Mouse (Mus musculus) CH12.LX (cell line): ENCODE results near the gene Cep83. TPM values are rescaled to one million over a fixed set of nuclear protein-coding genes. Genes with fewer than 3 reads are reported as not detected.

ENCODE experiments used
- DNase-seq: peaks from one replicate; pipeline ENCODE4 v3.0.0-alpha.2; 2013; ENCODE audit errors: extremely low read depth
- H3K27ac ChIP-seq: 2 replicates; pipeline ENCODE4 v1.5.1; 2012; ENCODE audit warnings: low read depth, mild to moderate bottlenecking, control low read depth, moderate library complexity; ENCODE audit not compliant: insufficient read depth
- H3K27me3 ChIP-seq: replicated peaks from 2 replicates; pipeline ENCODE3; 2012; ENCODE audit warnings: inconsistent platforms
- H3K36me3 ChIP-seq, 2 experiments: replicated peaks in 1 of 2; 2 replicates each; pipeline versions ENCODE3 to v1.6.1; 2012; ENCODE audit warnings: inconsistent platforms in 1 of 2, low read length in 1 of 2, mild to moderate bottlenecking in 1 of 2, mixed read lengths in 1 of 2, moderate library complexity in 1 of 2; ENCODE audit not compliant: control insufficient read depth in 1 of 2, insufficient read depth in 1 of 2
- H3K4me1 ChIP-seq, 2 experiments: 2 replicates each; pipeline ENCODE4 v1.6.1; 2012; ENCODE audit warnings: inconsistent platforms in 1 of 2, moderate library complexity in 1 of 2; ENCODE audit not compliant: insufficient read depth in 2 of 2, control insufficient read depth in 1 of 2
- H3K4me2 ChIP-seq: 2 replicates; pipeline ENCODE4 v1.6.1; 2012; ENCODE audit warnings: low read depth, mild to moderate bottlenecking, control low read depth; ENCODE audit not compliant: poor library complexity, insufficient read depth, severe bottlenecking
- H3K4me3 ChIP-seq, 3 experiments: fragments of 150-350 bp in 1 of 3; sonication (generic) in 1 of 3; replicated peaks in 1 of 3; 2 replicates each; pipeline versions ENCODE3 to v1.5.1; 2011 to 2012; ENCODE audit warnings: low read depth in 2 of 3, low read length in 2 of 3, mild to moderate bottlenecking in 2 of 3, moderate library complexity in 2 of 3, control low read depth in 1 of 3, improper control_type of control experiment in 1 of 3, inconsistent platforms in 1 of 3, mixed read lengths in 1 of 3; ENCODE audit not compliant: poor library complexity in 1 of 3
- H3K79me2 ChIP-seq: replicated peaks from 2 replicates; pipeline ENCODE4 v1.6.1; 2012; ENCODE audit warnings: mild to moderate bottlenecking, moderate library complexity; ENCODE audit not compliant: control insufficient read depth, poor library complexity, insufficient read depth, severe bottlenecking; ENCODE audit errors: extremely low read depth
- H3K9ac ChIP-seq: 2 replicates; pipeline ENCODE4 v1.6.1; 2012; ENCODE audit warnings: low read depth, mild to moderate bottlenecking, control low read depth, moderate library complexity; ENCODE audit not compliant: insufficient read depth
- H3K9me3 ChIP-seq: replicated peaks from 2 replicates; pipeline ENCODE3; 2012; ENCODE audit warnings: low read length, inconsistent platforms, mixed read lengths
- BHLHE40 ChIP-seq: IDR thresholded peaks from 2 replicates; pipeline ENCODE4 v1.6.1; 2011; ENCODE audit warnings: mild to moderate bottlenecking, low read depth, low read length, improper control_type of control experiment
- CHD1 ChIP-seq: IDR thresholded peaks from 2 replicates; pipeline ENCODE4 v1.6.1; 2012; ENCODE audit warnings: low read depth, low read length, improper control_type of control experiment, inconsistent platforms
- CHD2 ChIP-seq: IDR thresholded peaks from 2 replicates; pipeline ENCODE4 v1.6.1; 2011; ENCODE audit warnings: low read length, improper control_type of control experiment
- CTCF ChIP-seq, 2 experiments: IDR thresholded peaks in 1 of 2; conservative IDR thresholded peaks in 1 of 2; 2 replicates each; pipeline ENCODE4 v1.5.1; 2011 to 2012; ENCODE audit warnings: low read depth in 2 of 2, low read length in 2 of 2, improper control_type of control experiment in 1 of 2, inconsistent platforms in 1 of 2, mild to moderate bottlenecking in 1 of 2, moderate library complexity in 1 of 2
- E2F4 ChIP-seq: IDR thresholded peaks from 2 replicates; pipeline ENCODE4 v1.6.1; 2011; ENCODE audit warnings: low read depth, low read length, improper control_type of control experiment; ENCODE audit not compliant: insufficient replicate concordance
- ELF1 ChIP-seq: IDR thresholded peaks from 2 replicates; pipeline ENCODE4 v1.6.1; 2014; ENCODE audit warnings: low read depth, mild to moderate bottlenecking, inconsistent platforms, low read length, improper control_type of control experiment
- EP300 ChIP-seq: IDR thresholded peaks from 2 replicates; pipeline ENCODE4 v1.6.1; 2011; ENCODE audit warnings: low read length, improper control_type of control experiment
- ETS1 ChIP-seq: conservative IDR thresholded peaks from 2 replicates; pipeline ENCODE4 v1.6.1; 2012; ENCODE audit warnings: low read depth, mild to moderate bottlenecking, inconsistent platforms, low read length, improper control_type of control experiment, moderate library complexity
- GABPA ChIP-seq: IDR thresholded peaks from 2 replicates; pipeline ENCODE4 v1.6.1; 2012; ENCODE audit warnings: low read depth, low read length, improper control_type of control experiment, inconsistent platforms; ENCODE audit not compliant: insufficient replicate concordance
- HCFC1 ChIP-seq: IDR thresholded peaks from 2 replicates; pipeline ENCODE4 v1.6.1; 2012; ENCODE audit warnings: low read depth, mild to moderate bottlenecking, inconsistent platforms, low read length, improper control_type of control experiment
- IRF4 ChIP-seq: IDR thresholded peaks from 2 replicates; pipeline ENCODE4 v1.6.1; 2014; ENCODE audit warnings: low read depth, mild to moderate bottlenecking, inconsistent platforms, low read length, improper control_type of control experiment
- JUN ChIP-seq: IDR thresholded peaks from 2 replicates; pipeline ENCODE4 v1.6.1; 2011; ENCODE audit warnings: low read depth, mild to moderate bottlenecking, low read length, improper control_type of control experiment, moderate library complexity; ENCODE audit not compliant: insufficient read depth
- JUND ChIP-seq: conservative IDR thresholded peaks from 2 replicates; pipeline ENCODE4 v1.6.1; 2011; ENCODE audit warnings: low read depth, low read length, improper control_type of control experiment
- KAT2A ChIP-seq: IDR thresholded peaks from 2 replicates; pipeline ENCODE4 v1.6.1; 2012; ENCODE audit warnings: low read length, improper control_type of control experiment, inconsistent platforms; ENCODE audit not compliant: insufficient replicate concordance
- MAFK ChIP-seq: IDR thresholded peaks from 2 replicates; pipeline ENCODE4 v1.6.1; 2011; ENCODE audit warnings: low read length, improper control_type of control experiment; ENCODE audit not compliant: insufficient replicate concordance
- MAX ChIP-seq: IDR thresholded peaks from 2 replicates; pipeline ENCODE4 v1.6.1; 2011; ENCODE audit warnings: low read length, improper control_type of control experiment
- MAZ ChIP-seq: IDR thresholded peaks from 2 replicates; pipeline ENCODE4 v1.6.1; 2012; ENCODE audit warnings: low read depth, mild to moderate bottlenecking, inconsistent platforms, low read length, improper control_type of control experiment, moderate library complexity
- MEF2A ChIP-seq: IDR thresholded peaks from 2 replicates; pipeline ENCODE4 v1.6.1; 2014; ENCODE audit warnings: low read depth, mild to moderate bottlenecking, inconsistent platforms, low read length, improper control_type of control experiment, borderline replicate concordance
- MXI1 ChIP-seq: IDR thresholded peaks from 2 replicates; pipeline ENCODE4 v1.6.1; 2011; ENCODE audit warnings: mild to moderate bottlenecking, low read depth, low read length, improper control_type of control experiment
- MYC ChIP-seq: IDR thresholded peaks from 2 replicates; pipeline ENCODE4 v1.6.1; 2011; ENCODE audit warnings: low read depth, mild to moderate bottlenecking, improper control_type of control experiment, low read length
- NELFE ChIP-seq: IDR thresholded peaks from 2 replicates; pipeline ENCODE4 v1.6.1; 2011; ENCODE audit warnings: low read depth, low read length, improper control_type of control experiment
- NRF1 ChIP-seq: IDR thresholded peaks from 2 replicates; pipeline ENCODE4 v1.6.1; 2014; ENCODE audit warnings: low read depth, mild to moderate bottlenecking, inconsistent platforms, low read length, improper control_type of control experiment, moderate library complexity
- PAX5 ChIP-seq: IDR thresholded peaks from 2 replicates; pipeline ENCODE4 v1.6.1; 2012; ENCODE audit warnings: low read length, inconsistent platforms, mixed read lengths
- POLR2A ChIP-seq: IDR thresholded peaks from 2 replicates; pipeline ENCODE4 v1.6.1; 2011; ENCODE audit warnings: low read depth, mild to moderate bottlenecking, improper control_type of control experiment, low read length
- POLR2AphosphoS2 ChIP-seq: IDR thresholded peaks from 2 replicates; pipeline ENCODE4 v1.6.1; 2011; ENCODE audit warnings: low read depth, low read length, improper control_type of control experiment
- RAD21 ChIP-seq: IDR thresholded peaks from 2 replicates; pipeline ENCODE4 v1.6.1; 2011; ENCODE audit warnings: low read depth, mild to moderate bottlenecking, low read length, improper control_type of control experiment, moderate library complexity
- RCOR1 ChIP-seq: conservative IDR thresholded peaks from 2 replicates; pipeline ENCODE4 v1.6.1; 2012; ENCODE audit warnings: low read depth, mild to moderate bottlenecking, inconsistent platforms, low read length, improper control_type of control experiment
- SIN3A ChIP-seq: IDR thresholded peaks from 2 replicates; pipeline ENCODE4 v1.6.1; 2012; ENCODE audit warnings: low read length, improper control_type of control experiment, inconsistent platforms
- SMC3 ChIP-seq: IDR thresholded peaks from 2 replicates; pipeline ENCODE4 v1.6.1; 2011; ENCODE audit warnings: low read depth, low read length, improper control_type of control experiment
- TBP ChIP-seq: conservative IDR thresholded peaks from 2 replicates; pipeline ENCODE4 v1.6.1; 2011; ENCODE audit warnings: low read depth, low read length, improper control_type of control experiment
- TCF12 ChIP-seq: IDR thresholded peaks from 2 replicates; pipeline ENCODE4 v1.6.1; 2014; ENCODE audit warnings: low read depth, mild to moderate bottlenecking, inconsistent platforms, low read length, improper control_type of control experiment
- UBTF ChIP-seq: IDR thresholded peaks from 2 replicates; pipeline ENCODE4 v1.6.1; 2012; ENCODE audit warnings: low read depth, mild to moderate bottlenecking, inconsistent platforms, low read length, improper control_type of control experiment, moderate library complexity
- USF1 ChIP-seq: IDR thresholded peaks from 2 replicates; pipeline ENCODE4 v1.6.1; 2014; ENCODE audit warnings: low read depth, mild to moderate bottlenecking, inconsistent platforms, low read length, improper control_type of control experiment
- USF2 ChIP-seq: conservative IDR thresholded peaks from 2 replicates; pipeline ENCODE4 v1.6.1; 2011; ENCODE audit warnings: low read depth, low read length, improper control_type of control experiment
- ZC3H11A ChIP-seq: IDR thresholded peaks from 2 replicates; pipeline ENCODE4 v1.6.1; 2012; ENCODE audit warnings: low read depth, mild to moderate bottlenecking, inconsistent platforms, low read length, improper control_type of control experiment
- ZKSCAN1 ChIP-seq: IDR thresholded peaks from 2 replicates; pipeline ENCODE4 v1.6.1; 2012; ENCODE audit warnings: low read depth, inconsistent platforms, low read length, improper control_type of control experiment, borderline replicate concordance
- ZMIZ1 ChIP-seq: IDR thresholded peaks from 2 replicates; pipeline ENCODE4 v1.6.1; 2012; ENCODE audit warnings: low read depth, mild to moderate bottlenecking, inconsistent platforms, low read length, improper control_type of control experiment
- ZNF384 ChIP-seq: IDR thresholded peaks from 2 replicates; pipeline ENCODE4 v1.6.1; 2012; ENCODE audit warnings: low read depth, low read length, improper control_type of control experiment, inconsistent platforms
- dilution Hi-C: fragments of 300-500 bp; cut with MboI; formaldehyde crosslinking; loops from 2 replicates; pipeline ENCODE4 v1.14.3; 2020; ENCODE audit warnings: low sequenced_read_pairs; ENCODE audit not compliant: extremely low pct_unique_long_range_greater_than_20kb, extremely low pct_ligation_motif_present
- in situ Hi-C: fragments of 300-500 bp; cut with MboI; formaldehyde crosslinking; loops from 3 replicates; pipeline ENCODE4 v1.14.3; 2019; ENCODE audit warnings: low sequenced_read_pairs, low pct_ligation_motif_present, low pct_unique_long_range_greater_than_20kb, mixed read lengths
- polyA plus RNA-seq: library from polyadenylated mRNA; unstranded; fragments of >175 nt; gene quantifications from 2 replicates; pipeline ENCODE4 v1.2.1, GENCODE M21; 2012; ENCODE audit warnings: low read depth; ENCODE audit not compliant: insufficient read length
- total RNA-seq, 2 experiments: library from RNA; depleted of rRNA; stranded (reverse); fragments of 300-350 nt in 1 of 2; fragments of >200 nt in 1 of 2; gene quantifications; 2 replicates each; pipeline ENCODE4 v1.2.3; 2012 to 2014

The Cep83 gene
- total and polyA plus RNA-seq, 3 experiments: 17.7 to 44.0 (median 32.1) TPM

DNA sequence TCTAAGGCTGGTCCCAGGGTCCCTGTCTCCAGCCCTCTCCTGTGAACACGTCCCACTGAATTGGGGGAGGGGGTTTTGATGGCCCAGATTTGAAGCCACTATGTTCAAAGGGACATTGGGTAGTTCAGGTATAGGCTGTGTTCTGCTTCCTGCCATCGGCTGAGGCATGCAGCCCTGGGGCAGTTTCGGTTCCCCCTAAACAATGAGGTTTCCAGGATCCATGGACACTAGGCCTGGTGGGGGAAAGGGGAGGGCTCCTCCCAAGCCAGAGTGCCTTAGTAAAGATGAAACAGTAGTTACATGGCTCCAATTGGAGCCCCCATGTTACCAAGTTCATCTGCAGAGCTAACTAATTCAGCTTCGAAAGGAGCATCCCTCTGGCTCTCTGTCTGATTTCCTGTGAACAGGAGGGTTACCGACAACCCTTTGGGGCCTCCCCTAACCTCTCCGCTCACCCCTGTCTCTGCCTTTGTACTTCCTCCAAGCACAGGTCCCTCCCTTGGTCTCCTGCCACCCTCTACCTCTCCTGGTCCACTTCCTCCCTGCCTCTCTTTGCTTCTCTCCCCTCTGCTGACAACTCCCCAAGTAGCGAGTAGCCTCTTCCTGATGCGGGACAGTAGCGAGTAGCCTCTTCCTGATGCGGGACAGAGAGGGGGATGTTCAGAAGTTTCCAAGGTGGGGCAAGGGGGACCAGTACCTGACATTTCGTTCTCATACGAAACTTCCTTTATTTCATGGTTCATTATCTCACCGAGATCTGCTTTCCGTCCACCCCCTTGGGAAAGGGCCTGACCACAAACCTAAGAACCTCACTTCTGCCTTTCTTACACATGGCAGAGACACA is 139.7 kb downstream of the Cep83 start:
- TF ChIP-seq ELF1 (peak; percentile 68), POLR2A (peak; percentile 36), MAZ (peak; percentile 64; the same call in 1 of the 2 replicates), ZMIZ1 (peak; percentile 74), POLR2AphosphoS2 (no peak), MAX (peak; percentile 50; the same call in 1 of the 2 replicates), ZKSCAN1 (no peak), KAT2A (no peak), SIN3A (peak; percentile 10), USF1 (no peak), GABPA (no peak), NRF1 (no peak), CHD2 (peak; percentile 55), TBP (0 out of 2 replicates have a peak, but pooled peaks have one; percentile 22), UBTF (no peak), CTCF (conservative IDR thresholded peaks at IDR 0.05 in 1 of 2, IDR thresholded peaks at IDR 0.05 in 1 of 2; ENCODE audit: low read depth in 2 of 2, low read length in 2 of 2) (no peak), MAFK (no peak), ETS1 (peak; percentile 76), PAX5 (no peak), RCOR1 (0 out of 2 replicates have a peak, but pooled peaks have one; percentile 18), EP300 (peak; percentile 74), IRF4 (peak; percentile 91), RAD21 (no peak), E2F4 (no peak), CHD1 (no peak), ZC3H11A (no peak), MXI1 (no peak; the same call in 1 of the 2 replicates), JUN (no peak), SMC3 (no peak), JUND (no peak), NELFE (peak; percentile 27), MEF2A (peak; percentile 23), TCF12 (peak; percentile 22; the same call in 1 of the 2 replicates), BHLHE40 (peak; percentile 28), MYC (peak; percentile 88), HCFC1 (no peak; the same call in 1 of the 2 replicates), USF2 (no peak), ZNF384 (no peak)
- Histone ChIP-seq H3K27me3 (no peaks in the 10 kb centered on the region), H3K4me2 (peak overlapping the region; percentile 58), H3K36me3 (peaks cover 20 to 41% of the 10 kb centered on the region in 2 experiments), H3K4me1 (peaks cover 31 to 94% of the 10 kb centered on the region in 2 experiments), H3K9ac (peak overlapping the region; percentile 20), H3K27ac (peak overlapping the region; percentile 97), H3K4me3 (peak overlapping the region in 2 of 3 experiments; percentile 34 to 47), H3K79me2 (peaks cover 5% of the 10 kb centered on the region; the same call in 1 of the 2 replicates), H3K9me3 (peaks cover 2% of the 10 kb centered on the region)
- peak; percentile 92 for DNase-seq
- in situ Hi-C loops (no loop called here), dilution Hi-C loops (no loop called here)
